Mouse (Mus musculus) heart, postnatal 0 days (tissue): ENCODE data around the gene Syne2.

ENCODE experiments used
- CTCF ChIP-seq: IDR thresholded peaks from 2 replicates; pipeline ENCODE4 v1.5.1; 2016; ENCODE audit warnings: antibody characterized with exemption, control low read depth, low read depth
- EP300 ChIP-seq: IDR thresholded peaks from 2 replicates; pipeline ENCODE4 v1.6.1; 2016; ENCODE audit warnings: antibody characterized with exemption, low read depth

GRCm38 (mm10) chr12:75837462-75837861, 19.5 kb downstream of the Syne2 start:
- TF ChIP-seq EP300, result no peak
- no peak for TF ChIP-seq CTCF
